22 mouse cellular contexts compared by ENCODE assay signal in the genomic region with DNA sequence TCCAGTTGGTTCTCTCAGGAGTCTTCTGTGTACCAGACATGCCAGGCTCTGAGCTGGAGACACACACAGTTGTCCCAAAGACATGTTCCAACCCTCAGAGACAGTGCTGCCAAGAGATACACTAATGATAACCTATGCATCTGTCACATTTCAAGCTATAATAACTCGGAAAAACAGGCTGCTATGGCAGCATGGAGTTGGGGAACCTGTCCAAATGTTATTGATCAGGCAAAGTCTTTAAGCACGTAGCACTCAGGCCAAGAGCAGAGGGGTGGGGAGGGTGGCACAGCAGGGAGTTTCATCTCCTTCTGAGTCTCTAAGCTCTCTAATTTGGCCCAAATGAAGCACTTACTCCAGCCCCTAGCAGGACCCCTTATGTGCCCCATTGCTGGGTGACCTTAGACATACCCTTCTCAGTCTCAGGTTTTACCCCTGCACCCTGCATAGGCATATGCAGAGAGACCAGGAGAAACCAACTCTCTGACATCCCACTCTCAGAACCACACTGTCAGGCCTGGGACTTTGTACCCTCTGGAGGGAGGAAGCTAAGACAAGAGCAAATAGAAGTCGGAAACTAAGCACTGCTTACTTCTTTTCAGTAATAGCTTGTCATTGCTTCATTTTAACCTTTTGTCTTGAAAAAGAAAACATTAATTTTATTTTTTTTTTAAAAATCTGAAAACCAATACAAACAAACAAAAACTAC.
DNase-seq lines count a peak whose midpoint lies in the region; ATAC-seq lines count a peak whose summit lies in the region.
"Had no signal": no experiment of that assay in that cellular context is flagged by ENCODE, and none has a peak within 500 bp of the region (broad histone marks: within the 10 kb centered on the region; RNA-seq: fewer than 3 reads in every experiment).

No protein-coding gene starts in this region.

- no peak overlapping the region for H3K4me2 ChIP-seq in hindbrain, embryonic 12.5 days (replicated peaks)
- no peak overlapping the region for H3K4me2 ChIP-seq in midbrain, embryonic 13.5 days (replicated peaks)
- no peak overlapping the region for H3K4me2 ChIP-seq in forebrain, embryonic 16.5 days (ENCODE audit: low read length)
- H3K4me2 ChIP-seq in neural tube, embryonic 15.5 days = no peak overlapping the region
- H3K4me2 ChIP-seq: embryonic facial prominence, embryonic 13.5 days; heart, embryonic 11.5 days; liver, embryonic 13.5 days; lung, embryonic 14.5 days had no signal

- no peak for DNase-seq in hindbrain, embryonic 10.5 days (ENCODE audit: low spot score)
- no peak for DNase-seq in midbrain, embryonic 10.5 days (ENCODE audit: low spot score)
- no peak for DNase-seq in urinary bladder, postnatal 10 days (ENCODE audit: low spot score)
- DNase-seq: adrenal gland, postnatal 25 days; cerebellum, adult 8-10 months; cerebellum, postnatal 36 days; embryo, embryonic 11 days; heart, postnatal 10 days; kidney, adult 18-20 months; kidney, postnatal 10 days; liver, embryonic 13.5 days; lung, embryonic 14.5 days; retina, postnatal 1 day; thymus, postnatal 14 days had no signal

- H3K27me3 ChIP-seq in hindbrain, embryonic 10.5 days (ENCODE audit: insufficient read depth, poor library complexity, severe bottlenecking) = no peaks in the 10 kb centered on the region
- no peaks in the 10 kb centered on the region for H3K27me3 ChIP-seq in hindbrain, embryonic 12.5 days
- no peaks in the 10 kb centered on the region for H3K27me3 ChIP-seq in midbrain, embryonic 13.5 days
- H3K27me3 ChIP-seq in midbrain, embryonic 10.5 days (ENCODE audit: low read depth, poor library complexity, severe bottlenecking) = 0 out of 2 replicates have a peak, but pooled peaks cover 11% of the 10 kb centered on the region
- H3K27me3 ChIP-seq in forebrain, embryonic 16.5 days (replicated peaks; ENCODE audit: control insufficient read depth, insufficient read depth, low read length) = no peaks in the 10 kb centered on the region
- H3K27me3 ChIP-seq in neural tube, embryonic 15.5 days (replicated peaks) = no peaks in the 10 kb centered on the region
- H3K27me3 ChIP-seq: embryonic facial prominence, embryonic 13.5 days; liver, embryonic 13.5 days had no signal

- no peak overlapping the region for H3K4me3 ChIP-seq in hindbrain, embryonic 10.5 days
- no peak overlapping the region for H3K4me3 ChIP-seq in hindbrain, embryonic 12.5 days
- no peak overlapping the region for H3K4me3 ChIP-seq in midbrain, embryonic 13.5 days (replicated peaks)
- no peak overlapping the region for H3K4me3 ChIP-seq in midbrain, embryonic 10.5 days
- H3K4me3 ChIP-seq in forebrain, embryonic 16.5 days (replicated peaks; ENCODE audit: low read length) = no peak overlapping the region
- H3K4me3 ChIP-seq in neural tube, embryonic 15.5 days (replicated peaks) = no peak overlapping the region
- H3K4me3 ChIP-seq: embryonic facial prominence, embryonic 13.5 days; erythroblast, embryonic 14.5 days; liver, embryonic 13.5 days had no signal

- H3K9ac ChIP-seq in hindbrain, embryonic 12.5 days = no peak overlapping the region
- no peak overlapping the region for H3K9ac ChIP-seq in midbrain, embryonic 13.5 days (replicated peaks)
- no peak overlapping the region for H3K9ac ChIP-seq in forebrain, embryonic 16.5 days (replicated peaks; ENCODE audit: low read depth, low read length)
- no peak overlapping the region for H3K9ac ChIP-seq in neural tube, embryonic 15.5 days (replicated peaks)
- H3K9ac ChIP-seq: embryonic facial prominence, embryonic 13.5 days; liver, embryonic 13.5 days; lung, embryonic 14.5 days had no signal

- 0 out of 2 replicates have a peak overlapping the region, but pooled peaks have one; percentile 29 for H3K27ac ChIP-seq in hindbrain, embryonic 10.5 days
- no peak overlapping the region for H3K27ac ChIP-seq in hindbrain, embryonic 12.5 days
- H3K27ac ChIP-seq in midbrain, embryonic 13.5 days = peak overlapping the region; percentile 45; the same call in 1 of the 2 replicates
- no peak overlapping the region; the same call in 1 of the 2 replicates for H3K27ac ChIP-seq in midbrain, embryonic 10.5 days (replicated peaks)
- peak overlapping the region; percentile 64 for H3K27ac ChIP-seq in forebrain, embryonic 16.5 days (ENCODE audit: low read length)
- peak overlapping the region; percentile 20; the same call in 1 of the 2 replicates for H3K27ac ChIP-seq in neural tube, embryonic 15.5 days (replicated peaks)
- H3K27ac ChIP-seq: embryonic facial prominence, embryonic 13.5 days; liver, embryonic 13.5 days had no signal

- 82% methylated on average over 3 of the region's 3 CpGs for WGBS in hindbrain, embryonic 10.5 days
- WGBS in hindbrain, embryonic 12.5 days = 72% methylated on average over 3 of the region's 3 CpGs
- WGBS in midbrain, embryonic 13.5 days = 74% methylated on average over 3 of the region's 3 CpGs
- 71% methylated on average over 3 of the region's 3 CpGs for WGBS in midbrain, embryonic 10.5 days
- WGBS in forebrain, embryonic 16.5 days = 51% methylated on average over 3 of the region's 3 CpGs
- 68% methylated on average over 3 of the region's 3 CpGs for WGBS in neural tube, embryonic 15.5 days

- ATAC-seq in hindbrain, embryonic 12.5 days (ENCODE audit: low FRiP score) = no peak
- no peak for ATAC-seq in midbrain, embryonic 13.5 days
- ATAC-seq in forebrain, embryonic 16.5 days = peak; percentile 16
- no peak for ATAC-seq in neural tube, embryonic 15.5 days (ENCODE audit: low FRiP score)
- ATAC-seq in frontal cortex, adult (ENCODE audit: low TSS enrichment) = no peak

- H3K9me3 ChIP-seq in hindbrain, embryonic 10.5 days = no peaks in the 10 kb centered on the region
- no peaks in the 10 kb centered on the region for H3K9me3 ChIP-seq in hindbrain, embryonic 12.5 days (replicated peaks)
- no peaks in the 10 kb centered on the region for H3K9me3 ChIP-seq in midbrain, embryonic 13.5 days
- no peaks in the 10 kb centered on the region for H3K9me3 ChIP-seq in midbrain, embryonic 10.5 days (replicated peaks)
- no peaks in the 10 kb centered on the region for H3K9me3 ChIP-seq in forebrain, embryonic 16.5 days (ENCODE audit: control insufficient read depth, low read length)
- H3K9me3 ChIP-seq in neural tube, embryonic 15.5 days (replicated peaks) = no peaks in the 10 kb centered on the region
- H3K9me3 ChIP-seq: embryonic facial prominence, embryonic 13.5 days; liver, embryonic 13.5 days had no signal

- H3K36me3 ChIP-seq in hindbrain, embryonic 10.5 days = peaks cover 43% of the 10 kb centered on the region
- H3K36me3 ChIP-seq in hindbrain, embryonic 12.5 days = no peaks in the 10 kb centered on the region; the same call in 1 of the 2 replicates
- H3K36me3 ChIP-seq in midbrain, embryonic 13.5 days = peaks cover 15% of the 10 kb centered on the region
- H3K36me3 ChIP-seq in midbrain, embryonic 10.5 days = peaks cover 14% of the 10 kb centered on the region
- no peaks in the 10 kb centered on the region; the same call in 1 of the 2 replicates for H3K36me3 ChIP-seq in forebrain, embryonic 16.5 days (ENCODE audit: control insufficient read depth, insufficient read depth)
- H3K36me3 ChIP-seq in neural tube, embryonic 15.5 days = peaks cover 8% of the 10 kb centered on the region

- peaks cover 70% of the 10 kb centered on the region for H3K4me1 ChIP-seq in hindbrain, embryonic 10.5 days (replicated peaks)
- peaks cover 61% of the 10 kb centered on the region for H3K4me1 ChIP-seq in hindbrain, embryonic 12.5 days
- H3K4me1 ChIP-seq in midbrain, embryonic 13.5 days (replicated peaks) = peaks cover 70% of the 10 kb centered on the region
- peaks cover 63% of the 10 kb centered on the region for H3K4me1 ChIP-seq in midbrain, embryonic 10.5 days
- H3K4me1 ChIP-seq in forebrain, embryonic 16.5 days (replicated peaks; ENCODE audit: control insufficient read depth, insufficient read depth, low read length) = peaks cover 46% of the 10 kb centered on the region
- H3K4me1 ChIP-seq in neural tube, embryonic 15.5 days = peaks cover 70% of the 10 kb centered on the region
- H3K4me1 ChIP-seq: liver, embryonic 13.5 days had no signal

Comparison
In these comparisons a context has a peak if more than half of its experiments do, and no peak if none do; other contexts are left out.
1. H3K27ac ChIP-seq: peak in hindbrain, embryonic 10.5 days (single experiment), midbrain, embryonic 13.5 days (single experiment), forebrain, embryonic 16.5 days (single experiment) and neural tube, embryonic 15.5 days (single experiment); none in hindbrain, embryonic 12.5 days (single experiment) and midbrain, embryonic 10.5 days (single experiment).